Mouse (Mus musculus): ENCODE data around the gene Amt. TPM values are rescaled to one million over a fixed set of nuclear protein-coding genes. Genes with fewer than 3 reads are reported as not detected.

Gene Amt
- polyA plus RNA-seq, 1 experiment: 69.2 TPM

GRCm38 (mm10) chr9:108305629-108306520 is 9.2 kb downstream of the Amt start, which contains the start of the genes Rhoa and Tcta:
Gene Rhoa (plus strand): TSS chr9:108306129.
Gene Tcta (minus strand): TSS chr9:108306160.
- Histone ChIP-seq H3K9ac (ENCODE audit: low read depth, poor library complexity, severe bottlenecking) (peak within 1 kb of the TSS; percentile 91), H3K36me3 (ENCODE audit: control insufficient read depth, insufficient read depth, low read length, poor library complexity, severe bottlenecking) (peaks cover 4% of the 10 kb centered on the region), H3K4me1 (ENCODE audit: control insufficient read depth, insufficient read depth, low read length) (no peaks in the 10 kb centered on the region), H3K27me3 (ENCODE audit: control insufficient read depth, insufficient read depth, low read length, poor library complexity, severe bottlenecking) (no peaks in the 10 kb centered on the region), H3K9me3 (replicated peaks; ENCODE audit: control insufficient read depth, insufficient read depth, low read length, poor library complexity, severe bottlenecking) (no peaks in the 10 kb centered on the region), H3K4me3 (ENCODE audit: low read depth, low read length) (peak within 1 kb of the TSS; percentile 97), H3K27ac (ENCODE audit: insufficient read depth, low read length) (peak within 1 kb of the TSS; percentile 86)
- TF ChIP-seq CTCF (IDR thresholded peaks at IDR 0.05; ENCODE audit: low read depth, low read length) (no peak), POLR2A (IDR thresholded peaks at IDR 0.05; ENCODE audit: insufficient read depth, low read length) (peak; percentile 75), EP300 (IDR thresholded peaks at IDR 0.05; ENCODE audit: insufficient read depth, low read depth, low read length) (no peak)

GRCm38 (mm10) chr9:108306571-108306980 is 9.9 kb downstream of the Amt start:
- H3K36me3 ChIP-seq (ENCODE audit: control insufficient read depth, insufficient read depth, low read length, poor library complexity, severe bottlenecking): peaks cover 9% of the 10 kb centered on the region
- H3K9ac ChIP-seq (ENCODE audit: low read depth, poor library complexity, severe bottlenecking): peak overlapping the region; percentile 91
- H3K4me1 ChIP-seq (ENCODE audit: control insufficient read depth, insufficient read depth, low read length): no peaks in the 10 kb centered on the region
- TF ChIP-seq EP300 (IDR thresholded peaks at IDR 0.05; ENCODE audit: insufficient read depth, low read depth, low read length) (no peak), POLR2A (IDR thresholded peaks at IDR 0.05; ENCODE audit: insufficient read depth, low read length) (no peak), CTCF (IDR thresholded peaks at IDR 0.05; ENCODE audit: low read depth, low read length) (no peak)
- H3K27ac ChIP-seq (ENCODE audit: insufficient read depth, low read length): peak overlapping the region; percentile 86
- H3K27me3 ChIP-seq (ENCODE audit: control insufficient read depth, insufficient read depth, low read length, poor library complexity, severe bottlenecking): no peaks in the 10 kb centered on the region
- H3K4me3 ChIP-seq (ENCODE audit: low read depth, low read length): peak overlapping the region; percentile 90
- H3K9me3 ChIP-seq (replicated peaks; ENCODE audit: control insufficient read depth, insufficient read depth, low read length, poor library complexity, severe bottlenecking): no peaks in the 10 kb centered on the region

- Histone ChIP-seq H3K36me3 (ENCODE audit: control insufficient read depth, insufficient read depth, low read length, poor library complexity, severe bottlenecking) (peaks cover 11% of the 10 kb centered on the region), H3K4me1 (ENCODE audit: control insufficient read depth, insufficient read depth, low read length) (no peaks in the 10 kb centered on the region), H3K27ac (ENCODE audit: insufficient read depth, low read length) (peak overlapping the region; percentile 65), H3K9me3 (replicated peaks; ENCODE audit: control insufficient read depth, insufficient read depth, low read length, poor library complexity, severe bottlenecking) (no peaks in the 10 kb centered on the region), H3K9ac (ENCODE audit: low read depth, poor library complexity, severe bottlenecking) (peak overlapping the region; percentile 91), H3K27me3 (ENCODE audit: control insufficient read depth, insufficient read depth, low read length, poor library complexity, severe bottlenecking) (no peaks in the 10 kb centered on the region), H3K4me3 (ENCODE audit: low read depth, low read length) (peak overlapping the region; percentile 90)
- TF ChIP-seq EP300 (IDR thresholded peaks at IDR 0.05; ENCODE audit: insufficient read depth, low read depth, low read length) (no peak), CTCF (IDR thresholded peaks at IDR 0.05; ENCODE audit: low read depth, low read length) (no peak), POLR2A (IDR thresholded peaks at IDR 0.05; ENCODE audit: insufficient read depth, low read length) (no peak)
Observed at GRCm38 (mm10) chr9:108307021-108307807, 10.6 kb downstream of the Amt start.

- Histone ChIP-seq H3K9ac (ENCODE audit: low read depth, poor library complexity, severe bottlenecking) (peak overlapping the region; percentile 91), H3K27ac (ENCODE audit: insufficient read depth, low read length) (peak overlapping the region; percentile 17; the same call in 1 of the 2 replicates)
Observed at GRCm38 (mm10) chr9:108308141-108308540, 11.5 kb downstream of the Amt start.

GRCm38 (mm10) chr9:108317572-108317971 is 20.9 kb downstream of the Amt start:
- H3K9me3 ChIP-seq (replicated peaks; ENCODE audit: control insufficient read depth, insufficient read depth, low read length, poor library complexity, severe bottlenecking): no peaks in the 10 kb centered on the region
- no peaks in the 10 kb centered on the region for H3K27me3 ChIP-seq (ENCODE audit: control insufficient read depth, insufficient read depth, low read length, poor library complexity, severe bottlenecking)
- no peak overlapping the region for H3K4me3 ChIP-seq (ENCODE audit: low read depth, low read length)
- H3K4me1 ChIP-seq (ENCODE audit: control insufficient read depth, insufficient read depth, low read length): peaks cover 3% of the 10 kb centered on the region
- H3K9ac ChIP-seq (ENCODE audit: low read depth, poor library complexity, severe bottlenecking): no peak overlapping the region
- TF ChIP-seq POLR2A (IDR thresholded peaks at IDR 0.05; ENCODE audit: insufficient read depth, low read length) (no peak), CTCF (IDR thresholded peaks at IDR 0.05; ENCODE audit: low read depth, low read length) (no peak), EP300 (IDR thresholded peaks at IDR 0.05; ENCODE audit: insufficient read depth, low read depth, low read length) (no peak)
- peak overlapping the region; percentile 32 for H3K27ac ChIP-seq (ENCODE audit: insufficient read depth, low read length)
- H3K36me3 ChIP-seq (ENCODE audit: control insufficient read depth, insufficient read depth, low read length, poor library complexity, severe bottlenecking): peaks cover 29% of the 10 kb centered on the region

More at GRCm38 (mm10) chr9:108308141-108308540, 11.5 kb downstream of the Amt start:
- peak overlapping the region; percentile 66 for H3K4me3 ChIP-seq (ENCODE audit: low read depth, low read length)
- no peaks in the 10 kb centered on the region for H3K27me3 ChIP-seq (ENCODE audit: control insufficient read depth, insufficient read depth, low read length, poor library complexity, severe bottlenecking)
- H3K9me3 ChIP-seq (replicated peaks; ENCODE audit: control insufficient read depth, insufficient read depth, low read length, poor library complexity, severe bottlenecking): no peaks in the 10 kb centered on the region
- TF ChIP-seq POLR2A (IDR thresholded peaks at IDR 0.05; ENCODE audit: insufficient read depth, low read length) (no peak), EP300 (IDR thresholded peaks at IDR 0.05; ENCODE audit: insufficient read depth, low read depth, low read length) (no peak), CTCF (IDR thresholded peaks at IDR 0.05; ENCODE audit: low read depth, low read length) (no peak)
- H3K4me1 ChIP-seq (ENCODE audit: control insufficient read depth, insufficient read depth, low read length): no peaks in the 10 kb centered on the region
- peaks cover 11% of the 10 kb centered on the region for H3K36me3 ChIP-seq (ENCODE audit: control insufficient read depth, insufficient read depth, low read length, poor library complexity, severe bottlenecking)

All from ES-Bruce4 (cell line).